Mouse (Mus musculus) olfactory bulb, adult 2 months (tissue): ENCODE measurements around the gene Timeless. TPM values are rescaled to one million over a fixed set of nuclear protein-coding genes. Genes with fewer than 3 reads are reported as not detected.

Source experiments
- H3K27ac ChIP-seq: fragments of 200-500 bp; 2 replicates; pipeline ENCODE4 v1.5.1; 2012; ENCODE audit warnings: low read depth, low read length; ENCODE audit not compliant: insufficient read depth
- H3K4me1 ChIP-seq: fragments of 200-500 bp; 2 replicates; pipeline ENCODE4 v1.6.1; 2012; ENCODE audit warnings: low read length; ENCODE audit not compliant: control insufficient read depth, insufficient read depth
- H3K4me3 ChIP-seq: fragments of 200-500 bp; 2 replicates; pipeline ENCODE4 v1.5.1; 2012; ENCODE audit warnings: mild to moderate bottlenecking, low read depth, low read length, moderate library complexity; ENCODE audit not compliant: insufficient read depth
- CTCF ChIP-seq: fragments of 200-500 bp; IDR thresholded peaks from 2 replicates; pipeline ENCODE4 v1.5.1; 2012; ENCODE audit warnings: low read depth, mild to moderate bottlenecking, low read length, moderate library complexity; ENCODE audit not compliant: insufficient read depth
- POLR2A ChIP-seq: fragments of 200-500 bp; IDR thresholded peaks from 2 replicates; pipeline ENCODE4 v1.6.1; 2012; ENCODE audit warnings: mild to moderate bottlenecking, low read depth, low read length, moderate library complexity; ENCODE audit not compliant: insufficient read depth
- WGBS: fragments of 180-500 bp; shearing (Covaris S2); methylation state at CpG from one replicate; pipeline ENCODE4 v1.1.7; 2018; 5-methylcytosine and 5-hydroxymethylcytosine counted together
- polyA plus RNA-seq: library from polyadenylated mRNA; stranded (reverse); fragments of >200 nt; gene quantifications from 2 replicates; pipeline ENCODE4 v1.2.4, GENCODE M21; 2012; ENCODE audit warnings: low replicate concordance; ENCODE audit not compliant: missing spikeins, insufficient read depth, insufficient read length

Timeless gene
- polyA plus RNA-seq, 1 experiment: not detected

DNA sequence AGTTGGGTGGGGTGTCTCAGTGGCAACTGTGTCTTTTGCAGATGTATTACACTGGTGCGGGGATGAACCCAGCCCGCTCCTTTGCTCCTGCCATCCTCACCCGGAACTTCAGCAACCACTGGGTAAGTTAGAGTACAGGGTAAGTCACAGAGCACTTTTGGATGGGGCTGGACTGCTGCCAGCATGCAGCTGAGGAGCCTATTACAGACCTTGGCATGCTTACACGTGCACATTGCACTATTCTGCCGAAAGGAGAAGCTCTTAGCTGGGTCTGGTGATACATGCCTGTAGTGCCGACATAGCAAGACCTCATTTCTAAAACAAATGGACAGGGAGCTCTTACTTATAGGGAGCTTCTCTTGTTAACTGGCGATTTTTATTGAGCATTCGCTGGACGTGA, 4.3 kb upstream of the Timeless start:
- TF ChIP-seq CTCF (no peak), POLR2A (no peak)
- Histone ChIP-seq H3K4me3 (no peak overlapping the region), H3K4me1 (no peaks in the 10 kb centered on the region; the same call in 1 of the 2 replicates), H3K27ac (no peak overlapping the region)
- 61% methylated on average over 9 of the region's 9 CpGs for WGBS

- Histone ChIP-seq H3K27ac (no peak overlapping the region), H3K4me1 (no peaks in the 10 kb centered on the region; the same call in 1 of the 2 replicates), H3K4me3 (no peak overlapping the region)
- TF ChIP-seq POLR2A (no peak), CTCF (no peak)
- WGBS: 92% methylated on average over 8 of the region's 8 CpGs
These were observed 3.9 kb upstream of the Timeless start for GRCm38 (mm10) chr10:128228009-128228408.

- Histone ChIP-seq H3K4me3 (no peak overlapping the region), H3K27ac (no peak overlapping the region), H3K4me1 (no peaks in the 10 kb centered on the region; the same call in 1 of the 2 replicates)
- TF ChIP-seq CTCF: no peak
- TF ChIP-seq POLR2A: no peak
- WGBS: 85% methylated on average over 12 of the region's 12 CpGs
These were observed 1.3 kb upstream of the Timeless start for GRCm38 (mm10) chr10:128230582-128230981.

GRCm38 (mm10) chr10:128231146-128231545, 719 bp upstream of the Timeless start:
- Histone ChIP-seq H3K4me3 (no peak overlapping the region), H3K27ac (no peak overlapping the region)

DNA sequence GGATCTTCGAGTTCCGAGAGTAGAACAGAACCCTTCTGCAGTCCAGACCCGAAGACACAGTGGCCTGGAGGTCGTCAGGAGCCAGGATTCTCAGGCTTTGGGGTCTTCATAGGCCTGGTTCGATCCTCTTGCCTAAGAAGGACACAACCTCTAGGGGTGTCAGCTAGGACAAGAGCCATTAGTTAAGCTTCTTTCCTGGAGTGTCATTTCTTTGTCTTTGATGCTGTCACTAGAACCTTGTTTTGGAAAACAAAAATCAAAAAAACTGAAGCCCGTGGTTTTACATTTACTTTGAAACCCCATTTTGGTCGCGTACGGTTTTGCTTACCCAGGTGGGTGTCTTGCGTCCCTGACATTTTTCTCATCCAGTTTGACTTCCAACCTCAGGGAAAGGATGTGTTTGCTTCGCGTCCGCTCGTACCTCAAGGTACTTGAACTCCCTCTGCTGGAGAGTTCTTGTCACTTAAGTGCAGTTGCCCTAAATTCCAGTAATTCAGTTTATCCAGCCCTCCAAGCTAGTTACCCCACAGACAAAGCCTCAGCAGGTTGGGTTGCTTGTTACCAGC, 638 bp downstream of the Timeless start:
- TF ChIP-seq POLR2A (no peak), CTCF (peak; percentile 15; the same call in 1 of the 2 replicates)
- peak overlapping the region; percentile 97 for H3K27ac ChIP-seq
- H3K4me1 ChIP-seq: no peaks in the 10 kb centered on the region; the same call in 1 of the 2 replicates
- H3K4me3 ChIP-seq: peak overlapping the region; percentile 99
- WGBS: under 1% methylated on average over 14 of the region's 14 CpGs

More at GRCm38 (mm10) chr10:128231146-128231545, 719 bp upstream of the Timeless start:
- no peaks in the 10 kb centered on the region; the same call in 1 of the 2 replicates for H3K4me1 ChIP-seq
- no peak for TF ChIP-seq CTCF
- TF ChIP-seq POLR2A: no peak
- WGBS: 3% methylated on average over 5 of the region's 5 CpGs

GRCm38 (mm10) chr10:128236321-128236720, 4.5 kb downstream of the Timeless start:
- TF ChIP-seq POLR2A: no peak
- TF ChIP-seq CTCF: no peak
- Histone ChIP-seq H3K27ac (no peak overlapping the region), H3K4me1 (peaks cover 8% of the 10 kb centered on the region; the same call in 1 of the 2 replicates), H3K4me3 (no peak overlapping the region)
- 33% methylated on average over 4 of the region's 4 CpGs for WGBS

DNA sequence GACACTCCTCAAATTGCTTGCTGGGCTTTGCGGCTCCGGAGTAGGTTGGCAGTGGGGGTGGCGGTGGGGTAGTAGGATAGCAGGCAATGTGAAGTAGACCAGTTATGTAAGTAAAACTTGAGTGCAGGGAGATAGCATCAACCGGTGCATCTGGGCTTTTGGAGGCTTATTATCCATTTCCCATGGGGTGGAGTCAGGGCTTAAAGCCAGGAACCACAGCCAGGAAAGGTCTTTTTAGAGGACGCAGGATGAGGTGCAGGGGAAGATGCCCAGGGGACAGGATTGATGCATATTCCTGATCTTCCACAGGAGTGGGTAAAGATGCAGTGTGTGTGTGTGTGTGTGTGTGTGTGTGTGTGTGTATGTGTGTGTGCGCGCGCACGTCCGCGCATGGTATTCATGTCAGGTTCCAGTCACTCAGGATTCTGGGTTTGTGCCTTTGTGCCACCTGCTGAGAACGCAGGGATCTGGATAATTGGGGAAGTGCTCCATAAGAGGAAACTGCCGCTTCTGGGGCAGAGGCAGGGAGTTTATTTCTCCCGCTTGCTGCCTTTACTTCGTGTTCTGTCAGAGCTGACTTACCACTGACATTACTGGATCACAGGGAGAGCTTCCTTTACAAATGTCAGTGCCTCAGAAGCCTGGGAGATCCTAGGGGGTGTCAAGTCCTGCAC, 6.1 kb downstream of the Timeless start:
- TF ChIP-seq POLR2A (no peak), CTCF (no peak)
- 27% methylated on average over 15 of the region's 15 CpGs for WGBS
- H3K4me3 ChIP-seq: no peak overlapping the region

DNA sequence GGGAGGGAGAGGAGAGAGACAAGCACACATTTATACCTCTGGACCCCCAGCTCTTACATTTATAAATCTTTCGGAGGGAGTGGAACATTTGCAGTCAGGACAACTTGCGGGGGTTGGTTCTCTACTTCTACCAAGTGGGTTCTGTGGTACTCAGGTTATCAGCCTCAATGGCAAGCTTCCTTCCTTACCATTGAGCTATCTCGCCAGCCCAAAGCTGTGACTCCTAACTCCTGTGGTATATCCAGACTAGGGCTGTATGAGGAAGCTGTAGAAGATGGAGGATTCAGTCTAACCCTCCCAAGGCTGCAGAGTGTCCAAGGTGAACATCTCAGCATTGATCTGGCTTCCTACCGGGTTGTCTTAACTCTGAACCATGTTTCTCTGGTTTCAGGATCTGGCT, 7.3 kb downstream of the Timeless start:
- Histone ChIP-seq H3K4me3 (no peak overlapping the region), H3K27ac (no peak overlapping the region), H3K4me1 (peaks cover 8% of the 10 kb centered on the region; the same call in 1 of the 2 replicates)
- no peak for TF ChIP-seq CTCF
- TF ChIP-seq POLR2A: no peak
- WGBS: 99% methylated on average over 4 of the region's 4 CpGs

More for the DNA sequence above, 6.1 kb downstream of the Timeless start:
- H3K27ac ChIP-seq: no peak overlapping the region
- peaks cover 8% of the 10 kb centered on the region; the same call in 1 of the 2 replicates for H3K4me1 ChIP-seq

GRCm38 (mm10) chr10:128240131-128240530, 8.3 kb downstream of the Timeless start:
- TF ChIP-seq CTCF (no peak), POLR2A (no peak)
- peaks cover 8% of the 10 kb centered on the region; the same call in 1 of the 2 replicates for H3K4me1 ChIP-seq
- no peak overlapping the region for H3K27ac ChIP-seq
- H3K4me3 ChIP-seq: no peak overlapping the region
- 93% methylated on average over 18 of the region's 18 CpGs for WGBS
